Mouse (Mus musculus) neutrophil, adult 5-6 weeks (primary cell): Measurements from ENCODE around the gene Cfb. TPM values are rescaled to one million over a fixed set of nuclear protein-coding genes. Genes with fewer than 3 reads are reported as not detected.

ENCODE experiments used
- total RNA-seq: library from RNA; stranded (forward); fragments of 200-1000 nt; gene quantifications from 2 replicates; pipeline ENCODE4 v1.2.3, GENCODE M21; 2017

Gene Cfb
- total RNA-seq, 1 experiment from 2014 or later, result 0.58 TPM

Other genes starting within 250 kb of the Cfb start
- 1.7 and 4.2 TPM in 2 replicates for gene Egfl8, start 246.5 kb downstream of the Cfb start, total RNA-seq
- gene Ppt2, start 234.0 kb downstream of the Cfb start, total RNA-seq, result 17.2 and 18.7 TPM in 2 replicates
- gene Prrt1, start 233.0 kb downstream of the Cfb start, total RNA-seq, result 0.25 TPM in 1 of 2 replicates, not detected in the other
- gene Fkbpl, start 217.8 kb downstream of the Cfb start, total RNA-seq, result 15.2 and 17.2 TPM in 2 replicates
- gene Atf6b, start 215.4 kb downstream of the Cfb start, total RNA-seq, result 26.9 and 27.4 TPM in 2 replicates
- not detected in 2 replicates for gene Tnxb, start 192.0 kb downstream of the Cfb start, total RNA-seq
- gene C4b, start 118.6 kb downstream of the Cfb start, total RNA-seq, result 0.12 and 0.23 TPM in 2 replicates
- gene Cyp21a1, start 58.0 kb downstream of the Cfb start, total RNA-seq, result not detected in 2 replicates
- 23.5 and 39.9 TPM in 2 replicates for gene Stk19, start 25.6 kb downstream of the Cfb start, total RNA-seq
- gene Dxo, start 25.5 kb downstream of the Cfb start, total RNA-seq, result 36.1 and 45.8 TPM in 2 replicates
- gene Skiv2l, start 12.3 kb downstream of the Cfb start, total RNA-seq, result 79.7 and 92.2 TPM in 2 replicates
- gene Nelfe, start 12.1 kb downstream of the Cfb start, total RNA-seq, result 22.6 and 36.0 TPM in 2 replicates
- gene Zbtb12, start 17.0 kb upstream of the Cfb start, total RNA-seq, result 2.8 and 3.8 TPM in 2 replicates
- gene Gm20547, start 19.5 kb upstream of the Cfb start, total RNA-seq, result not detected in 2 replicates
- not detected in 2 replicates for gene C2, start 35.7 kb upstream of the Cfb start, total RNA-seq
- gene Ehmt2, start 36.0 kb upstream of the Cfb start, total RNA-seq, result 87.4 and 99.7 TPM in 2 replicates
- 0.98 and 1.4 TPM in 2 replicates for gene Slc44a4, start 51.9 kb upstream of the Cfb start, total RNA-seq
- 66.7 and 66.9 TPM in 2 replicates for gene Neu1, start 68.7 kb upstream of the Cfb start, total RNA-seq
- gene Hspa1b, start 96.7 kb upstream of the Cfb start, total RNA-seq, result 5.9 and 8.0 TPM in 2 replicates
- gene Gm20481, start 107.4 kb upstream of the Cfb start, total RNA-seq, result not detected in 2 replicates
- 5.6 and 6.4 TPM in 2 replicates for gene Hspa1a, start 109.6 kb upstream of the Cfb start, total RNA-seq
- gene Hspa1l, start 110.2 kb upstream of the Cfb start, total RNA-seq, result not detected in 2 replicates
- gene Lsm2, start 119.3 kb upstream of the Cfb start, total RNA-seq, result 10.1 and 11.4 TPM in 2 replicates
- gene Vars, start 138.5 kb upstream of the Cfb start, total RNA-seq, result 243 and 266 TPM in 2 replicates
- 0.61 and 1.2 TPM in 2 replicates for gene Vwa7, start 154.1 kb upstream of the Cfb start, total RNA-seq
- gene Sapcd1, start 165.5 kb upstream of the Cfb start, total RNA-seq, result 2.0 and 2.6 TPM in 2 replicates
- 4.7 and 7.0 TPM in 2 replicates for gene Msh5, start 184.2 kb upstream of the Cfb start, total RNA-seq
- gene Clic1, start 187.4 kb upstream of the Cfb start, total RNA-seq, result 394 and 439 TPM in 2 replicates
- gene Ddah2, start 196.5 kb upstream of the Cfb start, total RNA-seq, result 4.5 and 8.1 TPM in 2 replicates
- gene Ly6g6c, start 202.9 kb upstream of the Cfb start, total RNA-seq, result 0.49 TPM in 1 of 2 replicates, not detected in the other
- gene Mpig6b, start 203.7 kb upstream of the Cfb start, total RNA-seq, result 1.5 and 2.1 TPM in 2 replicates
- gene Ly6g6e, start 214.4 kb upstream of the Cfb start, total RNA-seq, result not detected in 2 replicates
- not detected in 2 replicates for gene Ly6g6d, start 215.5 kb upstream of the Cfb start, total RNA-seq
- gene Ly6g6f, start 223.1 kb upstream of the Cfb start, total RNA-seq, result 0.49 TPM in 1 of 2 replicates, not detected in the other
- gene Abhd16a, start 226.7 kb upstream of the Cfb start, total RNA-seq, result 33.2 and 43.8 TPM in 2 replicates
- gene Ly6g5c, start 245.8 kb upstream of the Cfb start, total RNA-seq, result not detected in 2 replicates